In the genomic region with DNA sequence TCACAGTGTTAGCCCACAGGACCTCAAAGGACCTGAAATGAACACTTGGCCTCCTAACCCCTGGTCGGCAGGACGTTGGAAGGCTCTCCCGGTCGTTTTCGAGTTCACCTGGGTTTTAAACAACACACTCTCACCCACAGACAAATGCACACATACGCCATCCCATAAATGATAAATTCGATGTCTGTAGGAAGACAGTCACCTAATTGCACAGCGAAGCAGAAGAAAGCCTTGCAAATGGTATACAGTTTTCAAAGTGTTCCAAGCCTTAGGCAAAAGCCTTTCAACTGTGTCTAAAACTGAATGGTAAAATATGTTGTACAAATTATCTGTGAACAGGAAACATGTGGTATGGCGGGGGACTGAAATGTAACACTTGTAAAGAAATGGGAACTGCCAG, we compare ENCODE assay signal across 17 mouse cellular contexts.
DNase-seq lines count a peak whose midpoint lies in the region; ATAC-seq and TF ChIP-seq lines count a peak whose summit lies in the region.
"Had no signal": no experiment of that assay in that cellular context is flagged by ENCODE, and none has a peak within 500 bp of the region (broad histone marks: within the 10 kb centered on the region; RNA-seq: fewer than 3 reads in every experiment).

No protein-coding gene starts in this region.

- no peaks in the 10 kb centered on the region for H3K9me3 ChIP-seq in forebrain, embryonic 10.5 days
- no peaks in the 10 kb centered on the region for H3K9me3 ChIP-seq in forebrain, embryonic 11.5 days (ENCODE audit: control insufficient read depth, low read length)
- H3K9me3 ChIP-seq in midbrain, embryonic 13.5 days, result no peaks in the 10 kb centered on the region
- no peaks in the 10 kb centered on the region for H3K9me3 ChIP-seq in midbrain, embryonic 11.5 days (ENCODE audit: control insufficient read depth, low read length)
- H3K9me3 ChIP-seq in forebrain, postnatal 0 days (ENCODE audit: low read length), result no peaks in the 10 kb centered on the region
- H3K9me3 ChIP-seq: heart, embryonic 10.5 days; hindbrain, embryonic 12.5 days; neural tube, embryonic 12.5 days had no signal

- no peak for ATAC-seq in forebrain, embryonic 11.5 days (replicated peaks; ENCODE audit: low FRiP score)
- 0 out of 2 replicates have a peak, but pooled peaks have one; percentile 30 for ATAC-seq in midbrain, embryonic 13.5 days
- ATAC-seq in midbrain, embryonic 11.5 days (ENCODE audit: low FRiP score), result no peak
- ATAC-seq in forebrain, postnatal 0 days, result no peak
- ATAC-seq in megakaryocyte progenitor cell, adult 5-6 weeks (replicated peaks; ENCODE audit: poor library complexity), result no peak
- no peak for ATAC-seq in inflammation-experienced regulatory T-cells, adult 6 months
- ATAC-seq: activated CD4-positive, CD25-positive, alpha-beta regulatory T cell, adult 4 months; CD4-positive, CD25-positive, alpha-beta regulatory T cell, adult 4 months; lung, postnatal 0 days; Patski had no signal

- 72% methylated on average over 9 of the region's 9 CpGs for WGBS in forebrain, embryonic 10.5 days
- WGBS in forebrain, embryonic 11.5 days, result 68% methylated on average over 9 of the region's 9 CpGs
- 63% methylated on average over 9 of the region's 9 CpGs for WGBS in midbrain, embryonic 13.5 days
- 69% methylated on average over 9 of the region's 9 CpGs for WGBS in midbrain, embryonic 11.5 days
- WGBS in forebrain, postnatal 0 days, result 48% methylated on average over 9 of the region's 9 CpGs

- DNase-seq in forebrain, embryonic 10.5 days (ENCODE audit: extremely low spot score, low spot score), result no peak
- DNase-seq in forebrain, embryonic 11.5 days (ENCODE audit: low spot score), result no peak
- DNase-seq in midbrain, embryonic 11.5 days (ENCODE audit: low spot score, missing footprints), result no peak
- no peak for DNase-seq in forebrain, postnatal 0 days
- no peak for DNase-seq in heart, adult 11 months
- DNase-seq: adrenal gland, postnatal 25 days; thymus, postnatal 36 days had no signal

- no peaks in the 10 kb centered on the region for H3K27me3 ChIP-seq in forebrain, embryonic 10.5 days (ENCODE audit: poor library complexity, severe bottlenecking)
- no peaks in the 10 kb centered on the region for H3K27me3 ChIP-seq in forebrain, embryonic 11.5 days (ENCODE audit: control insufficient read depth, insufficient read depth, low read length)
- H3K27me3 ChIP-seq in midbrain, embryonic 13.5 days, result no peaks in the 10 kb centered on the region
- no peaks in the 10 kb centered on the region for H3K27me3 ChIP-seq in midbrain, embryonic 11.5 days (ENCODE audit: control insufficient read depth, insufficient read depth, low read length)
- no peaks in the 10 kb centered on the region for H3K27me3 ChIP-seq in forebrain, postnatal 0 days (ENCODE audit: insufficient read depth, low read length)
- H3K27me3 ChIP-seq: hindbrain, embryonic 12.5 days; neural tube, embryonic 12.5 days; Patski had no signal

- H3K9ac ChIP-seq in forebrain, embryonic 11.5 days (ENCODE audit: low read length), result no peak overlapping the region
- no peak overlapping the region for H3K9ac ChIP-seq in midbrain, embryonic 13.5 days (replicated peaks)
- H3K9ac ChIP-seq in midbrain, embryonic 11.5 days (ENCODE audit: low read length), result no peak overlapping the region
- H3K9ac ChIP-seq in forebrain, postnatal 0 days, result no peak overlapping the region
- H3K9ac ChIP-seq: hindbrain, embryonic 12.5 days; neural tube, embryonic 12.5 days had no signal

- H3K4me1 ChIP-seq in forebrain, embryonic 10.5 days, result 0 out of 2 replicates have a peak, but pooled peaks cover 5% of the 10 kb centered on the region
- no peaks in the 10 kb centered on the region; the same call in 1 of the 2 replicates for H3K4me1 ChIP-seq in forebrain, embryonic 11.5 days (replicated peaks; ENCODE audit: control insufficient read depth, insufficient read depth, low read length)
- 0 out of 2 replicates have a peak, but pooled peaks cover 7% of the 10 kb centered on the region for H3K4me1 ChIP-seq in midbrain, embryonic 13.5 days (replicated peaks)
- H3K4me1 ChIP-seq in midbrain, embryonic 11.5 days (ENCODE audit: control insufficient read depth, insufficient read depth, low read length), result peaks cover 3% of the 10 kb centered on the region; the same call in 1 of the 2 replicates
- H3K4me1 ChIP-seq in forebrain, postnatal 0 days (ENCODE audit: insufficient read depth), result no peaks in the 10 kb centered on the region
- H3K4me1 ChIP-seq: heart, embryonic 10.5 days; hindbrain, embryonic 12.5 days; neural tube, embryonic 12.5 days had no signal

- no peaks in the 10 kb centered on the region for H3K36me3 ChIP-seq in forebrain, embryonic 10.5 days (replicated peaks)
- H3K36me3 ChIP-seq in forebrain, embryonic 11.5 days (ENCODE audit: control insufficient read depth, insufficient read depth, low read length), result no peaks in the 10 kb centered on the region
- no peaks in the 10 kb centered on the region for H3K36me3 ChIP-seq in midbrain, embryonic 13.5 days
- no peaks in the 10 kb centered on the region for H3K36me3 ChIP-seq in midbrain, embryonic 11.5 days (ENCODE audit: control insufficient read depth, insufficient read depth, low read length)
- no peaks in the 10 kb centered on the region for H3K36me3 ChIP-seq in forebrain, postnatal 0 days (ENCODE audit: insufficient read depth)
- H3K36me3 ChIP-seq: heart, embryonic 10.5 days; hindbrain, embryonic 12.5 days; neural tube, embryonic 12.5 days had no signal

- no peak overlapping the region for H3K4me2 ChIP-seq in forebrain, embryonic 11.5 days (ENCODE audit: low read depth, low read length, severe bottlenecking)
- H3K4me2 ChIP-seq in midbrain, embryonic 13.5 days (replicated peaks), result no peak overlapping the region
- no peak overlapping the region for H3K4me2 ChIP-seq in midbrain, embryonic 11.5 days
- no peak overlapping the region for H3K4me2 ChIP-seq in forebrain, postnatal 0 days (ENCODE audit: low read depth)
- H3K4me2 ChIP-seq: hindbrain, embryonic 12.5 days; neural tube, embryonic 12.5 days had no signal

- no peak overlapping the region for H3K4me3 ChIP-seq in forebrain, embryonic 10.5 days
- no peak overlapping the region for H3K4me3 ChIP-seq in forebrain, embryonic 11.5 days (ENCODE audit: low read depth, low read length)
- no peak overlapping the region for H3K4me3 ChIP-seq in midbrain, embryonic 13.5 days (replicated peaks)
- no peak overlapping the region for H3K4me3 ChIP-seq in midbrain, embryonic 11.5 days (ENCODE audit: low read depth, low read length)
- no peak overlapping the region for H3K4me3 ChIP-seq in forebrain, postnatal 0 days (ENCODE audit: low read depth, low read length)
- H3K4me3 ChIP-seq: heart, embryonic 10.5 days; hindbrain, embryonic 12.5 days; neural tube, embryonic 12.5 days had no signal

- no peak for TF ChIP-seq CTCF in forebrain, postnatal 0 days (IDR thresholded peaks at IDR 0.05; ENCODE audit: low read depth)

- 0 out of 2 replicates have a peak overlapping the region, but pooled peaks have one; percentile 12 for H3K27ac ChIP-seq in forebrain, embryonic 10.5 days
- no peak overlapping the region for H3K27ac ChIP-seq in forebrain, embryonic 11.5 days (ENCODE audit: low read depth, low read length)
- H3K27ac ChIP-seq in midbrain, embryonic 13.5 days, result no peak overlapping the region
- H3K27ac ChIP-seq in midbrain, embryonic 11.5 days (ENCODE audit: low read depth, low read length), result no peak overlapping the region
- H3K27ac ChIP-seq in forebrain, postnatal 0 days (ENCODE audit: low read depth, low read length), result 0 out of 2 replicates have a peak overlapping the region, but pooled peaks have one; percentile 9
- H3K27ac ChIP-seq: heart, embryonic 10.5 days; hindbrain, embryonic 12.5 days; neural tube, embryonic 12.5 days had no signal

Comparison
In these comparisons a context has a peak if more than half of its experiments do, and no peak if none do; other contexts are left out.
1. H3K27ac ChIP-seq: peak in forebrain, embryonic 10.5 days (single experiment) and forebrain, postnatal 0 days (single experiment); none in forebrain, embryonic 11.5 days (single experiment), midbrain, embryonic 13.5 days (single experiment) and midbrain, embryonic 11.5 days (single experiment).